Comparison of ENCODE assay signal across 12 mouse cellular contexts in genomic region chr9:57547287-57547686, GRCm38 (mm10). TPM values are rescaled to one million over a fixed set of nuclear protein-coding genes. Genes with fewer than 3 reads are reported as not detected.
A peak's percentile ranks its signal among the peaks of the same experiment; 100 is the strongest.
DNase-seq lines count a peak whose midpoint lies in the region; ATAC-seq and TF ChIP-seq lines count a peak whose summit lies in the region.
"Had no signal": no experiment of that assay in that cellular context is flagged by ENCODE, and none has a peak within 500 bp of the region (broad histone marks: within the 10 kb centered on the region; RNA-seq: fewer than 3 reads in every experiment).

No protein-coding gene starts in this region.

- no peaks in the 10 kb centered on the region for H3K27me3 ChIP-seq in heart, postnatal 0 days (ENCODE audit: control insufficient read depth, insufficient read depth, low read length)
- H3K27me3 ChIP-seq: forebrain, embryonic 12.5 days; hindbrain, embryonic 12.5 days had no signal

- 0 out of 2 replicates have a peak, but pooled peaks have one; percentile 37 for ATAC-seq in common myeloid progenitor, adult 5-6 weeks (replicated peaks; ENCODE audit: low read depth, poor library complexity, severe bottlenecking)
- no peak for ATAC-seq in heart, postnatal 0 days (ENCODE audit: insufficient read depth, low read depth)

- no peak for TF ChIP-seq EP300 in heart, postnatal 0 days (IDR thresholded peaks at IDR 0.05; ENCODE audit: low read depth)

- no peak for TF ChIP-seq CTCF in layer of hippocampus, adult 2 months (conservative IDR thresholded peaks at IDR 0.05)
- no peak for TF ChIP-seq CTCF in heart, postnatal 0 days (IDR thresholded peaks at IDR 0.05; ENCODE audit: low read depth)

- H3K9me3 ChIP-seq in heart, postnatal 0 days (replicated peaks; ENCODE audit: control insufficient read depth, low read length): no peaks in the 10 kb centered on the region
- H3K9me3 ChIP-seq: forebrain, embryonic 12.5 days; hindbrain, embryonic 12.5 days had no signal

- WGBS in heart, postnatal 0 days: 54% methylated on average over 5 of the region's 5 CpGs

- H3K4me3 ChIP-seq in layer of hippocampus, adult 2 months: no peak overlapping the region
- no peak overlapping the region for H3K4me3 ChIP-seq in heart, postnatal 0 days (ENCODE audit: low read depth, low read length)
- H3K4me3 ChIP-seq: forebrain, embryonic 12.5 days; hindbrain, embryonic 12.5 days had no signal

- H3K9ac ChIP-seq in heart, postnatal 0 days (replicated peaks; ENCODE audit: low read depth, low read length): no peak overlapping the region
- H3K9ac ChIP-seq: forebrain, embryonic 12.5 days; hindbrain, embryonic 12.5 days had no signal

- H3K4me1 ChIP-seq in heart, postnatal 0 days (ENCODE audit: control insufficient read depth, insufficient read depth): peaks cover 39% of the 10 kb centered on the region

- H3K4me2 ChIP-seq in heart, postnatal 0 days (ENCODE audit: low read depth, low read length): no peak overlapping the region
- H3K4me2 ChIP-seq: forebrain, embryonic 12.5 days; hindbrain, embryonic 12.5 days had no signal

- DNase-seq in layer of hippocampus, adult 2 months (ENCODE audit: low spot score in 2 of 2): no peak
- no peak for DNase-seq in layer of hippocampus, adult 9-10 months (ENCODE audit: low spot score)
- DNase-seq in heart, postnatal 0 days (ENCODE audit: low spot score): peak; percentile 30
- DNase-seq in skeletal muscle tissue, adult 2 months (ENCODE audit: low read depth, low spot score): peak; percentile 82
- no peak for DNase-seq in thymus, postnatal 4 days
- no peak for DNase-seq in urinary bladder, postnatal 10 days (ENCODE audit: low spot score)
- DNase-seq: layer of hippocampus, adult 9-11 months; midbrain, embryonic 14.5 days; right cerebral cortex, adult 18-20 months had no signal

- H3K36me3 ChIP-seq in heart, postnatal 0 days (replicated peaks; ENCODE audit: control insufficient read depth, insufficient read depth, low read length): peaks cover 66% of the 10 kb centered on the region

- peak overlapping the region; percentile 28; the same call in 1 of the 2 replicates for H3K27ac ChIP-seq in layer of hippocampus, adult 2 months
- no peak overlapping the region for H3K27ac ChIP-seq in heart, postnatal 0 days (ENCODE audit: low read depth)
- H3K27ac ChIP-seq: forebrain, embryonic 12.5 days; hindbrain, embryonic 12.5 days had no signal

RNA-seq across cellular contexts. Expression of gene Mpi, which starts 5.3 kb away (rescaled TPM):
- total RNA-seq in layer of hippocampus, adult 2 months (2021): 10 to 100 TPM; 72.5 to 77.6 TPM
- total RNA-seq in common myeloid progenitor, adult 5-6 weeks (2017): 10.7 and 14.5 TPM in 2 replicates
- 130 TPM in 2 replicates for total RNA-seq in heart, postnatal 0 days (2014; rRNA removed; ENCODE audit: low replicate concordance)
- 97.7 and 99.1 TPM in 2 replicates for polyA plus RNA-seq in heart, postnatal 0 days (2015; fragmentation: Nextera tagmentation; extraction: Ambion mirVana)

RNA-seq across cellular contexts. Expression of gene Fam219b, which starts 10.0 kb away (rescaled TPM):
- 10 to 100 TPM; 19.9 to 25.7 TPM for total RNA-seq in layer of hippocampus, adult 2 months (2021)
- 12.2 and 13.6 TPM in 2 replicates for total RNA-seq in common myeloid progenitor, adult 5-6 weeks (2017)
- total RNA-seq in heart, postnatal 0 days (2014; rRNA removed; ENCODE audit: low replicate concordance): 4.5 and 9.2 TPM in 2 replicates
- 8.0 and 8.8 TPM in 2 replicates for polyA plus RNA-seq in heart, postnatal 0 days (2015; fragmentation: Nextera tagmentation; extraction: Ambion mirVana)

RNA-seq across cellular contexts. Expression of gene Scamp2, which starts 13.5 kb away (rescaled TPM):
- 10 to 100 TPM; 22.5 to 26.3 TPM for total RNA-seq in layer of hippocampus, adult 2 months (2021)
- total RNA-seq in common myeloid progenitor, adult 5-6 weeks (2017): 19.2 and 24.9 TPM in 2 replicates
- total RNA-seq in heart, postnatal 0 days (2014; rRNA removed; ENCODE audit: low replicate concordance): 42.1 and 91.7 TPM in 2 replicates
- polyA plus RNA-seq in heart, postnatal 0 days (2015; fragmentation: Nextera tagmentation; extraction: Ambion mirVana): 45.9 and 46.5 TPM in 2 replicates

RNA-seq across cellular contexts. Expression of gene Cox5a, which starts 26.2 kb away (rescaled TPM):
- 100 to 1,000 TPM; 372 to 376 TPM for total RNA-seq in layer of hippocampus, adult 2 months (2021)
- total RNA-seq in common myeloid progenitor, adult 5-6 weeks (2017): 86.5 and 107 TPM in 2 replicates
- total RNA-seq in heart, postnatal 0 days (2014; rRNA removed; ENCODE audit: low replicate concordance): 1,146 and 1,154 TPM in 2 replicates
- polyA plus RNA-seq in heart, postnatal 0 days (2015; fragmentation: Nextera tagmentation; extraction: Ambion mirVana): 4,139 and 4,337 TPM in 2 replicates

RNA-seq across cellular contexts. Expression of gene Ulk3, which starts 42.0 kb away (rescaled TPM):
- 10 to 100 TPM; 32.7 to 35.4 TPM for total RNA-seq in layer of hippocampus, adult 2 months (2021)
- total RNA-seq in common myeloid progenitor, adult 5-6 weeks (2017): 4.1 and 10.6 TPM in 2 replicates
- 28.1 and 189 TPM in 2 replicates for total RNA-seq in heart, postnatal 0 days (2014; rRNA removed; ENCODE audit: low replicate concordance)
- polyA plus RNA-seq in heart, postnatal 0 days (2015; fragmentation: Nextera tagmentation; extraction: Ambion mirVana): 6.6 and 8.0 TPM in 2 replicates

Comparison
In these comparisons a context has a peak if more than half of its experiments do, and no peak if none do; other contexts are left out.
1. DNase-seq: peak in heart, postnatal 0 days (single experiment) and skeletal muscle tissue, adult 2 months (single experiment); none in layer of hippocampus, adult 2 months (0 of 2), layer of hippocampus, adult 9-10 months (single experiment), thymus, postnatal 4 days (single experiment) and urinary bladder, postnatal 10 days (single experiment).